Mouse (Mus musculus): ENCODE data around the gene B3glct. TPM values are rescaled to one million over a fixed set of nuclear protein-coding genes. Genes with fewer than 3 reads are reported as not detected.
A peak's percentile ranks its signal among the peaks of the same experiment; 100 is the strongest.

The B3glct gene
- polyA plus RNA-seq, 1 experiment from 2014 or later = 19.0 TPM

GRCm38 (mm10) chr5:149713834-149714233 is 35.8 kb downstream of the B3glct start:
- no peaks in the 10 kb centered on the region for H3K27me3 ChIP-seq (ENCODE audit: control insufficient read depth, insufficient read depth, low read length)
- DNase-seq = peak; percentile 64
- WGBS = 57% methylated on average over 16 of the region's 16 CpGs
- ATAC-seq (ENCODE audit: low FRiP score, low TSS enrichment) = no peak; the same call in 1 of the 2 replicates
- H3K27ac ChIP-seq (replicated peaks; ENCODE audit: low read depth, low read length) = peak overlapping the region; percentile 62
- no peaks in the 10 kb centered on the region for H3K36me3 ChIP-seq (ENCODE audit: control insufficient read depth, insufficient read depth, low read length)
- no peak overlapping the region for H3K4me3 ChIP-seq (replicated peaks; ENCODE audit: low read depth, low read length)
- H3K4me2 ChIP-seq (ENCODE audit: low read length) = peak overlapping the region; percentile 41
- peaks cover 24% of the 10 kb centered on the region; the same call in 1 of the 2 replicates for H3K4me1 ChIP-seq (ENCODE audit: control insufficient read depth, insufficient read depth, low read length)
- H3K9me3 ChIP-seq (ENCODE audit: control insufficient read depth, low read length) = 0 out of 2 replicates have a peak, but pooled peaks cover 4% of the 10 kb centered on the region
- no peak overlapping the region for H3K9ac ChIP-seq (replicated peaks; ENCODE audit: low read length)

DNA sequence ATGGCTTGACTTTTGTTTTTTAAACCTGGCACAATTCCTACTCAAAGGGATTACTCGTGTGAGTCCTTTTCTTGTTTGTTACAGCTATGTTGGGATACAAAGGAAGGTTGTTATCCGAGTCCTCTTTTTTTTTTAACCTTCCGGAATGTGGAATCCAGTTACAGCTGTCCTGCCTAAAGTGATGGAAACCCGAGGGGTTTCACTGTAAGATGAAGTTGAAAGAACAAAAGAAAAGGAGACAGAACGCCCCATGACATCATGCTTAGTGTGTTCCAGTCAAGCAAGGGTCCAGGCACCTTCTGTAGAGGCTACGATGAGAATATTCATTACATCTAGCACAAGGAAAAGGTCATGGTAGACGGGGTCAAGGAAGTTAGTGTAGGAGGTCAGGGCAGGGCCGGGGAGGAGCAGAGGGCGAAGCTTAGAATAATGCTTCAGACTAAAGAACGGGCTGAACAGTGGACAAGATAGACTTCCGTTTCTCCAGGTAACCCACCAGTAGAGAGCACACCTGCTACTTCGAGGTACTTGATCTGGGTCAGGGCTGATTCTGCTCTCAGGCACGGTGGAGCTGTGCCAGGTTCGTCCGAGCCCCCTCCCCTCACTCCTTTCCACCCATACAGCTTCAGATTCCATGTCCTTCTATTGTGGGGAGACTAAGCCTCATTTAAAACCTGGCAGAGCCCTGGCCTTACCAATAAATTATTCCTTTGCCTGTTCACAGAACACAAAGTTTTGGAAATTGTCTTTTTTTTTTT is 37.7 kb downstream of the B3glct start:
- H3K4me2 ChIP-seq (ENCODE audit: low read length) = peak overlapping the region; percentile 17
- DNase-seq = peak; percentile 47
- WGBS = 36% methylated on average over 15 of the region's 15 CpGs
- ATAC-seq (ENCODE audit: low FRiP score, low TSS enrichment) = no peak
- 0 out of 2 replicates have a peak overlapping the region, but pooled peaks have one; percentile 12 for H3K9ac ChIP-seq (replicated peaks; ENCODE audit: low read length)
- H3K27ac ChIP-seq (replicated peaks; ENCODE audit: low read depth, low read length) = no peak overlapping the region
- no peaks in the 10 kb centered on the region for H3K27me3 ChIP-seq (ENCODE audit: control insufficient read depth, insufficient read depth, low read length)
- peaks cover 29% of the 10 kb centered on the region; the same call in 1 of the 2 replicates for H3K4me1 ChIP-seq (ENCODE audit: control insufficient read depth, insufficient read depth, low read length)
- H3K9me3 ChIP-seq (ENCODE audit: control insufficient read depth, low read length) = no peaks in the 10 kb centered on the region
- H3K36me3 ChIP-seq (ENCODE audit: control insufficient read depth, insufficient read depth, low read length) = no peaks in the 10 kb centered on the region
- H3K4me3 ChIP-seq (replicated peaks; ENCODE audit: low read depth, low read length) = no peak overlapping the region

- no peaks in the 10 kb centered on the region for H3K27me3 ChIP-seq (ENCODE audit: control insufficient read depth, insufficient read depth, low read length)
- H3K4me3 ChIP-seq (replicated peaks; ENCODE audit: low read depth, low read length) = no peak overlapping the region
- DNase-seq (no peak), ATAC-seq (ENCODE audit: low FRiP score, low TSS enrichment) (no peak)
- WGBS = 74% methylated on average over 3 of the region's 3 CpGs
- no peaks in the 10 kb centered on the region for H3K9me3 ChIP-seq (ENCODE audit: control insufficient read depth, low read length)
- H3K9ac ChIP-seq (replicated peaks; ENCODE audit: low read length) = no peak overlapping the region
- H3K4me1 ChIP-seq (ENCODE audit: control insufficient read depth, insufficient read depth, low read length) = peaks cover 29% of the 10 kb centered on the region; the same call in 1 of the 2 replicates
- H3K36me3 ChIP-seq (ENCODE audit: control insufficient read depth, insufficient read depth, low read length) = no peaks in the 10 kb centered on the region
- no peak overlapping the region for H3K27ac ChIP-seq (replicated peaks; ENCODE audit: low read depth, low read length)
- no peak overlapping the region for H3K4me2 ChIP-seq (ENCODE audit: low read length)
Observed at GRCm38 (mm10) chr5:149716329-149716690, 38.3 kb downstream of the B3glct start.

DNA sequence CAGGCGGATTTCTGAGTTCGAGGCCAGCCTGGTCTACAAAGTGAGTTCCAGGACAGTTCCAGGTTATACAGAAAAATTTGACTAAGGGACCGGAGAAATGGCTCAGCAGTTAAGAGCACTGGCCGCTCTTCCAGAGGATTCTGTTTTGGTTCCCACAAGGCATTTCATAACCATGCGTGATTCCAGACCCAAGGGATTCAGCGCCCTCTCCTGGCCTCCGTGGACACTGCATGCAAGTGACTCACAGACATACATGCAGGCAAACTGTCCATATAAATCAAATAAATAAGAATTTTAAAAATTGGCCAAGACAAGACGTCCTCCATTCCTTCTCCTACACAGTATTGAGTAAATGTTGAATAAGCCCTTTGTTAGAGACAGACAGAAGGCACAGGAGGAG is 53.7 kb downstream of the B3glct start:
- Histone ChIP-seq H3K27me3 (ENCODE audit: control insufficient read depth, insufficient read depth, low read length) (no peaks in the 10 kb centered on the region), H3K36me3 (ENCODE audit: control insufficient read depth, insufficient read depth, low read length) (0 out of 2 replicates have a peak, but pooled peaks cover 2% of the 10 kb centered on the region), H3K27ac (replicated peaks; ENCODE audit: low read depth, low read length) (no peak overlapping the region), H3K4me2 (ENCODE audit: low read length) (no peak overlapping the region), H3K4me1 (ENCODE audit: control insufficient read depth, insufficient read depth, low read length) (no peaks in the 10 kb centered on the region), H3K4me3 (replicated peaks; ENCODE audit: low read depth, low read length) (no peak overlapping the region), H3K9ac (replicated peaks; ENCODE audit: low read length) (no peak overlapping the region), H3K9me3 (ENCODE audit: control insufficient read depth, low read length) (peaks cover 3% of the 10 kb centered on the region; the same call in 1 of the 2 replicates)
- no peak for ATAC-seq (ENCODE audit: low FRiP score, low TSS enrichment)
- no peak for DNase-seq
- 89% methylated on average over 8 of the region's 8 CpGs for WGBS

GRCm38 (mm10) chr5:149737210-149737609 is 59.2 kb downstream of the B3glct start:
- Histone ChIP-seq H3K27ac (replicated peaks; ENCODE audit: low read depth, low read length) (no peak overlapping the region), H3K9me3 (ENCODE audit: control insufficient read depth, low read length) (peaks cover 3% of the 10 kb centered on the region; the same call in 1 of the 2 replicates), H3K4me3 (replicated peaks; ENCODE audit: low read depth, low read length) (no peak overlapping the region), H3K36me3 (ENCODE audit: control insufficient read depth, insufficient read depth, low read length) (no peaks in the 10 kb centered on the region), H3K9ac (replicated peaks; ENCODE audit: low read length) (no peak overlapping the region), H3K27me3 (ENCODE audit: control insufficient read depth, insufficient read depth, low read length) (no peaks in the 10 kb centered on the region), H3K4me1 (ENCODE audit: control insufficient read depth, insufficient read depth, low read length) (no peaks in the 10 kb centered on the region), H3K4me2 (ENCODE audit: low read length) (no peak overlapping the region)
- ATAC-seq (ENCODE audit: low FRiP score, low TSS enrichment) (no peak), DNase-seq (no peak)
- 100% methylated on average over 1 of the region's 1 CpGs for WGBS

DNA sequence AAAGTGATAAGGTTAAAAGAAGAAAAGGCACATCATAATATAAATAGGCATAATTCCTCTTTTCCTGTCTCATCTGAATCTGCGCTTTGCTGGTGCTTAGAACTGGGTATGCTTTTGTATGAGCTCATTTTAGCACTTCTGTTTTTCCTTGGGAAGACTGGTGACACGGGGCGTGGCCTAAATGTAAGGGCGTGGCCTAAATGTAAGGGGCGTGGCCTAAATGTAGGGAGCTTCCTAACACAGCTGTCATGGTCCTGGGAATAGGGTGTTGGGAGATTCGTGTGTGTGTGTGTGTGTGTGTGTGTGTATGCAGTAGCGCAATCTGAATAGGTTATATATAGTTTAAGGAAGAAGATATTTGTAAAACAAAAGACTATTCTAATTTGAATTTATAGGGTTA is 62.1 kb downstream of the B3glct start:
- H3K4me2 ChIP-seq (ENCODE audit: low read length) = no peak overlapping the region
- no peaks in the 10 kb centered on the region for H3K4me1 ChIP-seq (ENCODE audit: control insufficient read depth, insufficient read depth, low read length)
- no peak overlapping the region for H3K9ac ChIP-seq (replicated peaks; ENCODE audit: low read length)
- H3K27ac ChIP-seq (replicated peaks; ENCODE audit: low read depth, low read length) = no peak overlapping the region
- 96% methylated on average over 7 of the region's 7 CpGs for WGBS
- no peaks in the 10 kb centered on the region for H3K27me3 ChIP-seq (ENCODE audit: control insufficient read depth, insufficient read depth, low read length)
- no peak for DNase-seq
- no peaks in the 10 kb centered on the region for H3K36me3 ChIP-seq (ENCODE audit: control insufficient read depth, insufficient read depth, low read length)
- no peak for ATAC-seq (ENCODE audit: low FRiP score, low TSS enrichment)
- H3K9me3 ChIP-seq (ENCODE audit: control insufficient read depth, low read length) = no peaks in the 10 kb centered on the region
- no peak overlapping the region for H3K4me3 ChIP-seq (replicated peaks; ENCODE audit: low read depth, low read length)

GRCm38 (mm10) chr5:149740703-149741102 is 62.7 kb downstream of the B3glct start:
- no peak for ATAC-seq (ENCODE audit: low FRiP score, low TSS enrichment)
- WGBS = 83% methylated on average over 3 of the region's 3 CpGs
- Histone ChIP-seq H3K27me3 (ENCODE audit: control insufficient read depth, insufficient read depth, low read length) (no peaks in the 10 kb centered on the region), H3K36me3 (ENCODE audit: control insufficient read depth, insufficient read depth, low read length) (no peaks in the 10 kb centered on the region), H3K9ac (replicated peaks; ENCODE audit: low read length) (no peak overlapping the region), H3K4me2 (ENCODE audit: low read length) (no peak overlapping the region), H3K9me3 (ENCODE audit: control insufficient read depth, low read length) (no peaks in the 10 kb centered on the region), H3K4me1 (ENCODE audit: control insufficient read depth, insufficient read depth, low read length) (no peaks in the 10 kb centered on the region), H3K27ac (replicated peaks; ENCODE audit: low read depth, low read length) (no peak overlapping the region), H3K4me3 (replicated peaks; ENCODE audit: low read depth, low read length) (no peak overlapping the region)
- no peak for DNase-seq

GRCm38 (mm10) chr5:149742286-149742685 is 64.3 kb downstream of the B3glct start:
- Histone ChIP-seq H3K9ac (replicated peaks; ENCODE audit: low read length) (no peak overlapping the region), H3K9me3 (ENCODE audit: control insufficient read depth, low read length) (no peaks in the 10 kb centered on the region), H3K27ac (replicated peaks; ENCODE audit: low read depth, low read length) (no peak overlapping the region), H3K4me2 (ENCODE audit: low read length) (no peak overlapping the region), H3K36me3 (ENCODE audit: control insufficient read depth, insufficient read depth, low read length) (no peaks in the 10 kb centered on the region), H3K27me3 (ENCODE audit: control insufficient read depth, insufficient read depth, low read length) (no peaks in the 10 kb centered on the region), H3K4me1 (ENCODE audit: control insufficient read depth, insufficient read depth, low read length) (no peaks in the 10 kb centered on the region), H3K4me3 (replicated peaks; ENCODE audit: low read depth, low read length) (no peak overlapping the region)
- no peak for ATAC-seq (ENCODE audit: low FRiP score, low TSS enrichment)
- no peak for DNase-seq
- WGBS = 92% methylated on average over 9 of the region's 9 CpGs

GRCm38 (mm10) chr5:149745079-149745478 is 67.0 kb downstream of the B3glct start:
- DNase-seq (no peak), ATAC-seq (ENCODE audit: low FRiP score, low TSS enrichment) (no peak)
- Histone ChIP-seq H3K9me3 (ENCODE audit: control insufficient read depth, low read length) (no peaks in the 10 kb centered on the region), H3K4me1 (ENCODE audit: control insufficient read depth, insufficient read depth, low read length) (no peaks in the 10 kb centered on the region), H3K4me3 (replicated peaks; ENCODE audit: low read depth, low read length) (no peak overlapping the region), H3K27ac (replicated peaks; ENCODE audit: low read depth, low read length) (no peak overlapping the region), H3K27me3 (ENCODE audit: control insufficient read depth, insufficient read depth, low read length) (no peaks in the 10 kb centered on the region), H3K4me2 (ENCODE audit: low read length) (no peak overlapping the region), H3K36me3 (ENCODE audit: control insufficient read depth, insufficient read depth, low read length) (no peaks in the 10 kb centered on the region), H3K9ac (replicated peaks; ENCODE audit: low read length) (no peak overlapping the region)
- 95% methylated on average over 9 of the region's 9 CpGs for WGBS

Measured in midbrain, embryonic 14.5 days (tissue).